Mouse (Mus musculus) liver, adult 2 months (tissue): Measurements from ENCODE around the gene Kcp. TPM values are rescaled to one million over a fixed set of nuclear protein-coding genes. Genes with fewer than 3 reads are reported as not detected.

Source experiments
- DNase-seq: peaks from one replicate; pipeline ENCODE4 v3.0.0-alpha.2; 2011; ENCODE audit warnings: low read depth, low spot score; ENCODE audit errors: extremely low read depth
- H3K27ac ChIP-seq: fragments of 200-500 bp; replicated peaks from 2 replicates; pipeline ENCODE4 v1.5.1; 2012; ENCODE audit warnings: low read depth, mild to moderate bottlenecking, control low read depth, inconsistent platforms, low read length; ENCODE audit not compliant: insufficient read depth
- H3K27me3 ChIP-seq: fragments of 200-500 bp; 2 replicates; pipeline ENCODE4 v1.6.1; 2012; ENCODE audit warnings: mild to moderate bottlenecking, moderate library complexity, low read length, inconsistent platforms; ENCODE audit not compliant: control insufficient read depth, insufficient read depth
- H3K36me3 ChIP-seq: fragments of 200-500 bp; 2 replicates; pipeline ENCODE4 v1.6.1; 2012; ENCODE audit warnings: low read length, inconsistent platforms; ENCODE audit not compliant: control insufficient read depth, insufficient read depth
- H3K4me1 ChIP-seq: fragments of 200-500 bp; 2 replicates; pipeline ENCODE4 v1.6.1; 2011; ENCODE audit warnings: low read length; ENCODE audit not compliant: control insufficient read depth, insufficient read depth
- H3K4me3 ChIP-seq: fragments of 200-500 bp; 2 replicates; pipeline ENCODE4 v1.5.1; 2011; ENCODE audit warnings: low read depth, mild to moderate bottlenecking, control low read depth, low read length, moderate library complexity; ENCODE audit not compliant: insufficient read depth
- H3K79me2 ChIP-seq: fragments of 200-500 bp; 2 replicates; pipeline ENCODE4 v1.6.1; 2012; ENCODE audit warnings: inconsistent platforms, mild to moderate bottlenecking, low read length, moderate library complexity; ENCODE audit not compliant: control insufficient read depth, insufficient read depth
- H3K9ac ChIP-seq: fragments of 200-500 bp; 2 replicates; pipeline ENCODE4 v1.6.1; 2012; ENCODE audit warnings: low read depth, mild to moderate bottlenecking, control low read depth, inconsistent platforms, low read length
- CTCF ChIP-seq: fragments of 200-500 bp; IDR thresholded peaks from 2 replicates; pipeline ENCODE4 v1.5.1; 2011; ENCODE audit warnings: low read depth, low read length, control low read depth
- POLR2A ChIP-seq: fragments of 200-500 bp; IDR thresholded peaks from 2 replicates; pipeline ENCODE4 v1.6.1; 2011; ENCODE audit warnings: low read length, control low read depth; ENCODE audit not compliant: insufficient read depth; ENCODE audit errors: extremely low read depth
- WGBS: fragments of 180-500 bp; shearing (Covaris S2); methylation state at CpG from one replicate; pipeline ENCODE4 v1.1.7; 2018; 5-methylcytosine and 5-hydroxymethylcytosine counted together
- polyA plus RNA-seq: library from polyadenylated mRNA; depleted of rRNA; stranded (reverse); fragments of >200 nt; gene quantifications from 2 replicates; pipeline ENCODE4 v1.2.3, GENCODE M21; 2012
- total RNA-seq: library from RNA; depleted of rRNA; stranded (reverse); fragments of >200 nt; gene quantifications from 2 replicates; pipeline ENCODE4 v1.2.3, GENCODE M21; 2014

Gene Kcp
- total and polyA plus RNA-seq, 2 experiments = 1.8 to 10.2 TPM

DNA sequence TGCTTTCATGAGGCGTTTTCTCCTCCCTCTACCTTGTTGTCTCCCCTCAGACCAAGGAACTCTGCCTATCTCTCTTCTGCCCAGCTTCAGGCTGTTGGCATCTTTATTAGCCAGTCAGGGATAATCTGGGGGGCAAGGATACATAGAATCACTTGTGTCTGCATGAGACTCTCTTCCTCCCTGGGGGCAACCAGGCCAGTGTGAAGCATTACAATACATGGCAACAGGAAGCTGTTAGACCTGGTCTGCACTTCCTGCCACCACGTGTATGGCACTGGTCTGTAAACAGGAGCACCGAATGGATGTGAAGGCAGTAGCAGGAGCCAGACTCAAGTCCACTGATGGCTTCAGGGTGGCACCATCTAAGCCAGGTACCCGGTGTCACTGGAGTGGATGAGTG lies 22.3 kb upstream of the Kcp start:
- no peak for DNase-seq
- TF ChIP-seq CTCF (no peak), POLR2A (no peak)
- 74% methylated on average over 4 of the region's 4 CpGs for WGBS
- peaks cover 4% of the 10 kb centered on the region; the same call in 1 of the 2 replicates for H3K4me1 ChIP-seq
- 0 out of 2 replicates have a peak, but pooled peaks cover 2% of the 10 kb centered on the region for H3K79me2 ChIP-seq
- no peak overlapping the region for H3K4me3 ChIP-seq
- H3K27me3 ChIP-seq = no peaks in the 10 kb centered on the region
- H3K27ac ChIP-seq = no peak overlapping the region
- H3K36me3 ChIP-seq = no peaks in the 10 kb centered on the region
- H3K9ac ChIP-seq = no peak overlapping the region

- no peak overlapping the region for H3K4me3 ChIP-seq
- no peak for TF ChIP-seq CTCF
- no peak for TF ChIP-seq POLR2A
- H3K36me3 ChIP-seq = no peaks in the 10 kb centered on the region
- 0 out of 2 replicates have a peak, but pooled peaks cover 2% of the 10 kb centered on the region for H3K79me2 ChIP-seq
- peak overlapping the region; percentile 37; the same call in 1 of the 2 replicates for H3K27ac ChIP-seq
- WGBS = 79% methylated on average over 2 of the region's 2 CpGs
- H3K27me3 ChIP-seq = no peaks in the 10 kb centered on the region
- DNase-seq = no peak
- H3K4me1 ChIP-seq = peaks cover 4% of the 10 kb centered on the region; the same call in 1 of the 2 replicates
- no peak overlapping the region for H3K9ac ChIP-seq
Measured at GRCm38 (mm10) chr6:29529444-29529820, 21.7 kb upstream of the Kcp start.

DNA sequence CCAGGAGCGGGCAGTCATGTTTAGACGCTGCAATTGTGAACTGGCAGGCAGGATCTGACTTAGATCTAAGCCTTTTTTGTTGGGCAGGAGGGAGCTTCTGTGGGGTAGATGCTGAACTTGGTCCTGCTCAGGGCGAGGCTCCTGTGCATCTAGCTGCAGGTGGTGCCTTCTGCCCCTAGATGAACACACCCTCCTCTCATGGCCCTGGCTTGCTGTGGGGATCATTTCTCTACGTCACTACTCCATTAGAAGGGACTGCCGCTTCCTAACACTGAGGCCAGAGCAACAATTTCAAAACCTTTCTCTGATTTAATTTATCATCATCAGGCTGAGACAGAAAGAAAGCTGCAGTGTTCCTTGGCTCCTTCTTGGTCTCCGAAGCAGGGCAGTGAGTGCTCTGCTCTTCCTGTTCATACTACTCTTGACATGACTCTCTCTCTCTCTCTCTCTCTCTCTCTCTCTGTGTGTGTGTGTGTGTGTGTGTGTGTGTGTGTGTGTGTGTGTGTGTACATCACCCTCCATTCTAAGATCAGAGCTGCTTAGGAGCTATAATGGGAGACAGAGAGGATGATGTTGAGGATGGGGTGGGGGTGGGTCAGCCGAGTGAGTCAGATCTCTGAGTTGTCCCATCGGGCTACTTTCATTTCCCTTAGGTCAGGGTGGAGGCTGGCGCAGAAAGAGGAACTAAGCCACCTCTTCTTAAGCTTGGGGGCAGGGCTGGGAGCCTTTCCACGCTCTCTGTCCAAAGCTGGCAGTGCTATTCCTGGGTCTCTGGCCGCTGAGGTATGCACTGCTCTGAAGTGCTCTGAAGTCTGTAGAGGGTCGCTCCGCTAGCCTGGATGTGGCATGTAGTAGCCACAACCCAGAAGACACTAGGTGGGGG lies 21.1 kb upstream of the Kcp start:
- H3K27ac ChIP-seq = peak overlapping the region; percentile 37; the same call in 1 of the 2 replicates
- H3K4me1 ChIP-seq = peaks cover 8% of the 10 kb centered on the region; the same call in 1 of the 2 replicates
- TF ChIP-seq CTCF (no peak), POLR2A (no peak)
- H3K36me3 ChIP-seq = no peaks in the 10 kb centered on the region
- no peaks in the 10 kb centered on the region for H3K27me3 ChIP-seq
- H3K79me2 ChIP-seq = 0 out of 2 replicates have a peak, but pooled peaks cover 2% of the 10 kb centered on the region
- DNase-seq = no peak
- 65% methylated on average over 13 of the region's 13 CpGs for WGBS
- H3K4me3 ChIP-seq = peak overlapping the region; percentile 8; the same call in 1 of the 2 replicates
- H3K9ac ChIP-seq = peak overlapping the region; percentile 34

DNA sequence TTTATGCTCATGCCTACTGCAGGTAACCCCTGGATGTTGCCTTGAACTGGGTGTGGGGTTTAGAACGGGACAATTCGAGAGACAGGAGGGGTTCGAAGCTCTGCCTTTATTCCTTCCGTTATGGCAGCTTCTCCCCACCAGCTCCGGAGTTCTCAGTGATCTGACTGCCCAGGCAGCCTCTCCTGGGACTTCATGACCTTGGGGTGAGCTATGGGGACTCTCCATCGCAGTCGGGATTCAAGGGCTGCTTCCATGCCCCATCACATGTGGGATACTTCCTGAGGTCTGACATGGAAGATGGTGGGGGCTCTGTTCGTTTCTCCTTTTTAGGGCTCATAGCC lies 20.4 kb upstream of the Kcp start:
- Histone ChIP-seq H3K4me1 (peaks cover 13% of the 10 kb centered on the region), H3K4me3 (peak overlapping the region; percentile 77), H3K27ac (0 out of 2 replicates have a peak overlapping the region, but pooled peaks have one; percentile 29), H3K36me3 (no peaks in the 10 kb centered on the region), H3K9ac (peak overlapping the region; percentile 34; the same call in 1 of the 2 replicates), H3K79me2 (0 out of 2 replicates have a peak, but pooled peaks cover 2% of the 10 kb centered on the region), H3K27me3 (no peaks in the 10 kb centered on the region)
- 32% methylated on average over 8 of the region's 8 CpGs for WGBS
- no peak for TF ChIP-seq POLR2A
- no peak for TF ChIP-seq CTCF
- no peak for DNase-seq

DNA sequence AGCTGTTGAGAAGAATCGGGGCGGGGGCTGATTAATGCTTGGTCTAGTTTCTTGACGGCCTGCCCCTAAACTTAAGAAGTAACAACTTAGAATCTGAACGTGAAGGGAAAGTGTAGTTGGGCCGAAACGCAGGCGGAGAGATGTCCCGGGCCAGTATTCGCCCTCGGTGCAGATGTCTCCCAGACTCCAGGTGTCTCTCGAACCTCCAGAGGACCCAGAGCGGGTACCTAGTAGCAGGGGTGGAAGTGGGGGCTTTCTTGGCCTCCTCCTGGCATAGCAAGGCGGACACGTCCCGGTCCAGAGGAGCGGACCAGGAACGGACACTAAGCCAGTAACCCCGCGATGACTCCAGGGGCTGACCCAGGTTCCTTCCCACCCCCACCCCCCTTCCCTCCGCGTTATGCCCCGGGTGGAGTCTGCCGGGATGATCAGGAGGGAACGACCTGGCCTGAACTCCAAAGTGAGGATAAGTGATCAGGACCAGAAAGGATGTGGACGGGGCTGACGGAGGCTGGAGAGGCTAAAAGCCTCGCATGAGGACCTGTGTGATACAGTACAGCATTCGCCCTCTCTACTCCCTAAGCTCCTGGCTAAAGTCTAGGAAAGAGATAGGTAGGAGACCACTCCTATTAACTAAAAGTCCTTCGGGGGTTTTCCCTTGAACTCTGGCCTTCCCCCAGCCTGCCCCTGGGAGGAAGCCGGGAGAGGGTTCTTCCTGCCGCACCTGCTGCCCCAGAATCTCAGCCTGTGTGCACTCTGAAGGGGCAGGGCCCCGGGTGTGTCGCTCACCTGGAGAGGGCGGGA lies 19.8 kb upstream of the Kcp start:
- no peak for DNase-seq
- peak overlapping the region; percentile 89 for H3K9ac ChIP-seq
- peak overlapping the region; percentile 29; the same call in 1 of the 2 replicates for H3K27ac ChIP-seq

More for the DNA sequence above, 19.8 kb upstream of the Kcp start:
- Histone ChIP-seq H3K36me3 (no peaks in the 10 kb centered on the region), H3K4me3 (peak overlapping the region; percentile 77), H3K27me3 (no peaks in the 10 kb centered on the region), H3K79me2 (0 out of 2 replicates have a peak, but pooled peaks cover 2% of the 10 kb centered on the region), H3K4me1 (peaks cover 17% of the 10 kb centered on the region)
- WGBS = 11% methylated on average over 34 of the region's 34 CpGs
- TF ChIP-seq CTCF (no peak), POLR2A (no peak)
